Comparison of ENCODE assay signal across 29 mouse cellular contexts in genomic region chr3:138493668-138494067, GRCm38 (mm10). TPM values are rescaled to one million over a fixed set of nuclear protein-coding genes. Genes with fewer than 3 reads are reported as not detected.
A peak's percentile ranks its signal among the peaks of the same experiment; 100 is the strongest.
DNase-seq lines count a peak whose midpoint lies in the region; ATAC-seq and TF ChIP-seq lines count a peak whose summit lies in the region.
"Had no signal": no experiment of that assay in that cellular context is flagged by ENCODE, and none has a peak within 500 bp of the region (broad histone marks: within the 10 kb centered on the region; RNA-seq: fewer than 3 reads in every experiment).

No protein-coding gene starts in this region.

- H3K9me3 ChIP-seq in CH12.LX (replicated peaks; ENCODE audit: low read length): peaks cover 8% of the 10 kb centered on the region
- H3K9me3 ChIP-seq: G1E; hindbrain, embryonic 12.5 days; limb, embryonic 13.5 days; midbrain, embryonic 13.5 days; neural tube, embryonic 15.5 days had no signal

- H3K79me2 ChIP-seq in CH12.LX (replicated peaks; ENCODE audit: control insufficient read depth, extremely low read depth, insufficient read depth, poor library complexity, severe bottlenecking): peaks cover 5% of the 10 kb centered on the region

- TF ChIP-seq EP300 in CH12.LX (IDR thresholded peaks at IDR 0.05; ENCODE audit: low read length): no peak

- H3K4me1 ChIP-seq in CH12.LX (ENCODE audit: control insufficient read depth in 1 of 2, insufficient read depth in 2 of 2): peaks cover 4 to 9% of the 10 kb centered on the region in 2 experiments; a peak in 2 of 4 replicates
- no peaks in the 10 kb centered on the region for H3K4me1 ChIP-seq in thymus, adult 2 months (replicated peaks; ENCODE audit: control insufficient read depth, insufficient read depth, low read length)
- H3K4me1 ChIP-seq: hindbrain, embryonic 12.5 days; limb, embryonic 13.5 days; midbrain, embryonic 13.5 days had no signal

- WGBS in thymus, adult 2 months: 52% methylated on average over 3 of the region's 3 CpGs

- no peaks in the 10 kb centered on the region for H3K27me3 ChIP-seq in CH12.LX (replicated peaks)
- no peaks in the 10 kb centered on the region for H3K27me3 ChIP-seq in thymus, adult 2 months (ENCODE audit: control insufficient read depth, insufficient read depth, low read length)
- H3K27me3 ChIP-seq: hindbrain, embryonic 12.5 days; limb, embryonic 13.5 days; megakaryocyte, embryonic 14.5 days; midbrain, embryonic 13.5 days; neural tube, embryonic 15.5 days had no signal

- H3K4me2 ChIP-seq in CH12.LX (ENCODE audit: insufficient read depth, low read depth, poor library complexity, severe bottlenecking): no peak overlapping the region
- H3K4me2 ChIP-seq: heart, embryonic 11.5 days; hindbrain, embryonic 12.5 days; limb, embryonic 13.5 days; liver, embryonic 11.5 days; midbrain, embryonic 13.5 days; neural tube, embryonic 15.5 days had no signal

- no peak overlapping the region for H3K27ac ChIP-seq in layer of hippocampus, adult 2 months
- no peak overlapping the region for H3K27ac ChIP-seq in CH12.LX (ENCODE audit: insufficient read depth, low read depth)
- no peak overlapping the region for H3K27ac ChIP-seq in thymus, adult 2 months (ENCODE audit: control insufficient read depth, insufficient read depth, low read length)
- H3K27ac ChIP-seq: gastrocnemius, adult 2 months; hindbrain, embryonic 12.5 days; limb, embryonic 13.5 days; midbrain, embryonic 13.5 days; neural tube, embryonic 15.5 days had no signal

- in situ Hi-C loops in CH12.LX (cut with MboI; ENCODE audit: low pct_ligation_motif_present, low pct_unique_long_range_greater_than_20kb, low sequenced_read_pairs): no loop called here

- TF ChIP-seq RAD21 in CH12.LX (IDR thresholded peaks at IDR 0.05; ENCODE audit: low read depth, low read length): peak; percentile 14

- DNase-seq in layer of hippocampus, adult 2 months (ENCODE audit: low spot score in 2 of 2): no peak
- no peak for DNase-seq in layer of hippocampus, adult 18-20 months (ENCODE audit: low spot score in 2 of 2)
- DNase-seq in 3T3-L1 (ENCODE audit: low read depth, low spot score): peak; percentile 46
- DNase-seq in CH12.LX (ENCODE audit: extremely low read depth): no peak
- no peak for DNase-seq in neural tube, embryonic 10.5 days (ENCODE audit: extremely low spot score, low spot score)
- DNase-seq in thymus, postnatal 36 days: no peak
- DNase-seq in thymus, adult 2 months: no peak
- DNase-seq: adrenal gland, postnatal 25 days; cerebellum, adult 2 months; cerebellum, postnatal 14 days; gastrocnemius, adult 2 months; heart, adult 11 months; heart, postnatal 36 days; kidney, adult 2 months; lung, postnatal 10 days; retina, postnatal 1 day; right cerebral cortex, postnatal 14 days; thymus, postnatal 4 days had no signal

- no peaks in the 10 kb centered on the region for H3K36me3 ChIP-seq in CH12.LX (replicated peaks in 1 of 2; ENCODE audit: control insufficient read depth in 1 of 2, insufficient read depth in 1 of 2, low read length in 1 of 2)
- H3K36me3 ChIP-seq in thymus, adult 2 months (ENCODE audit: control insufficient read depth, insufficient read depth, low read length): no peaks in the 10 kb centered on the region
- H3K36me3 ChIP-seq: G1E; hindbrain, embryonic 12.5 days; limb, embryonic 13.5 days; midbrain, embryonic 13.5 days; neural tube, embryonic 15.5 days had no signal

- H3K9ac ChIP-seq in CH12.LX (ENCODE audit: insufficient read depth, low read depth): no peak overlapping the region
- H3K9ac ChIP-seq: hindbrain, embryonic 12.5 days; limb, embryonic 13.5 days; midbrain, embryonic 13.5 days; neural tube, embryonic 15.5 days had no signal

- ATAC-seq in granulocyte monocyte progenitor cell, adult 5-6 weeks (replicated peaks; ENCODE audit: poor library complexity, severe bottlenecking): peak; percentile 38
- ATAC-seq: forebrain, embryonic 16.5 days; midbrain, embryonic 13.5 days had no signal

- dilution Hi-C loops in CH12.LX (cut with MboI; ENCODE audit: extremely low pct_ligation_motif_present, extremely low pct_unique_long_range_greater_than_20kb, low sequenced_read_pairs): no loop called here

- TF ChIP-seq CTCF in layer of hippocampus, adult 2 months (conservative IDR thresholded peaks at IDR 0.05): peak; percentile 44
- no peak for TF ChIP-seq CTCF in CH12.LX (conservative IDR thresholded peaks at IDR 0.05 in 1 of 2, IDR thresholded peaks at IDR 0.05 in 1 of 2; ENCODE audit: low read depth in 2 of 2, low read length in 2 of 2)
- no peak for TF ChIP-seq CTCF in thymus, adult 2 months (IDR thresholded peaks at IDR 0.05; ENCODE audit: borderline replicate concordance, control insufficient read depth, extremely low read depth, insufficient read depth, low read length, poor library complexity)

- H3K4me3 ChIP-seq in layer of hippocampus, adult 2 months: no peak overlapping the region
- H3K4me3 ChIP-seq in CH12.LX (replicated peaks in 1 of 3; ENCODE audit: low read depth in 2 of 3, low read length in 2 of 3, poor library complexity in 1 of 3): no peak overlapping the region
- no peak overlapping the region for H3K4me3 ChIP-seq in thymus, adult 2 months (ENCODE audit: control insufficient read depth, insufficient read depth, low read length)
- H3K4me3 ChIP-seq: erythroblast, embryonic 14.5 days; gastrocnemius, adult 2 months; hindbrain, embryonic 12.5 days; limb, embryonic 13.5 days; megakaryocyte, embryonic 14.5 days; midbrain, embryonic 13.5 days; neural tube, embryonic 15.5 days had no signal

- no peak for TF ChIP-seq POLR2A in CH12.LX (IDR thresholded peaks at IDR 0.05; ENCODE audit: low read depth, low read length)
- no peak for TF ChIP-seq POLR2A in thymus, adult 2 months (IDR thresholded peaks at IDR 0.05; ENCODE audit: control insufficient read depth, extremely low read depth, insufficient read depth, low read length, poor library complexity)

TF ChIP-seq in CH12.LX, 34 proteins besides CTCF, POLR2A, EP300 and RAD21:
- no peak for TF ChIP-seq MEF2A (IDR thresholded peaks at IDR 0.05; ENCODE audit: borderline replicate concordance, low read depth, low read length)
- no peak for TF ChIP-seq GABPA (IDR thresholded peaks at IDR 0.05; ENCODE audit: insufficient replicate concordance, low read depth, low read length)
- no peak for TF ChIP-seq NRF1 (IDR thresholded peaks at IDR 0.05; ENCODE audit: low read depth, low read length)

RNA-seq across cellular contexts. Expression of gene Metap1, which starts 4.4 kb away (rescaled TPM):
- 10 to 100 TPM; 43.8 to 46.0 TPM for total RNA-seq in layer of hippocampus, adult 2 months (2021)
- 10 to 100 TPM; 43.8 to 45.0 TPM for total RNA-seq in layer of hippocampus, adult 18-20 months (2021)
- total RNA-seq in CH12.LX (2012; rRNA removed) (77.9 and 97.6 TPM in 2 replicates), CH12.LX (2014; rRNA removed) (163 and 183 TPM in 2 replicates)
- 143 and 154 TPM in 2 replicates for polyA plus RNA-seq in CH12.LX (2012; ENCODE audit: insufficient read length, low read depth)
- 38.7 and 45.3 TPM in 2 replicates for total RNA-seq in granulocyte monocyte progenitor cell, adult 5-6 weeks (2014; fragmentation: Nextera tagmentation)
- total RNA-seq in granulocyte monocyte progenitor cell, adult 5-6 weeks (2017): 45.5 and 54.0 TPM in 2 replicates
- polyA plus RNA-seq in thymus, adult 2 months (2012; rRNA removed): 18.6 and 23.1 TPM in 2 replicates

RNA-seq across cellular contexts. Expression of gene Eif4e, which starts 32.3 kb away (rescaled TPM):
- total RNA-seq in layer of hippocampus, adult 2 months (2021): 100 to 1,000 TPM; 180 to 182 TPM
- 100 to 1,000 TPM; 191 to 202 TPM for total RNA-seq in layer of hippocampus, adult 18-20 months (2021)
- total RNA-seq in CH12.LX (2012; rRNA removed) (490 and 629 TPM in 2 replicates), CH12.LX (2014; rRNA removed) (590 and 677 TPM in 2 replicates)
- 850 and 889 TPM in 2 replicates for polyA plus RNA-seq in CH12.LX (2012; ENCODE audit: insufficient read length, low read depth)
- 179 and 203 TPM in 2 replicates for total RNA-seq in granulocyte monocyte progenitor cell, adult 5-6 weeks (2014; fragmentation: Nextera tagmentation)
- 188 and 220 TPM in 2 replicates for total RNA-seq in granulocyte monocyte progenitor cell, adult 5-6 weeks (2017)
- 20.1 and 25.1 TPM in 2 replicates for polyA plus RNA-seq in thymus, adult 2 months (2012; rRNA removed)

RNA-seq across cellular contexts. Expression of gene Adh5, which starts 50.8 kb away (rescaled TPM):
- 10 to 100 TPM; 69.6 to 70.8 TPM for total RNA-seq in layer of hippocampus, adult 2 months (2021)
- 10 to 100 TPM; 64.0 to 72.6 TPM for total RNA-seq in layer of hippocampus, adult 18-20 months (2021)
- total RNA-seq in CH12.LX (2012; rRNA removed): 384 TPM in 2 replicates
- 468 and 489 TPM in 2 replicates for total RNA-seq in CH12.LX (2014; rRNA removed)
- 487 and 508 TPM in 2 replicates for polyA plus RNA-seq in CH12.LX (2012; ENCODE audit: insufficient read length, low read depth)
- total RNA-seq in granulocyte monocyte progenitor cell, adult 5-6 weeks (2014; fragmentation: Nextera tagmentation): 108 and 128 TPM in 2 replicates
- 131 and 164 TPM in 2 replicates for total RNA-seq in granulocyte monocyte progenitor cell, adult 5-6 weeks (2017)
- 37.5 TPM in 2 replicates for polyA plus RNA-seq in thymus, adult 2 months (2012; rRNA removed)
